Mouse (Mus musculus): ENCODE measurements around the gene Uimc1. TPM values are rescaled to one million over a fixed set of nuclear protein-coding genes. Genes with fewer than 3 reads are reported as not detected.

Gene Uimc1
- total and polyA plus RNA-seq, 3 experiments, result 32.5 to 143 TPM; not detected in 1

DNA sequence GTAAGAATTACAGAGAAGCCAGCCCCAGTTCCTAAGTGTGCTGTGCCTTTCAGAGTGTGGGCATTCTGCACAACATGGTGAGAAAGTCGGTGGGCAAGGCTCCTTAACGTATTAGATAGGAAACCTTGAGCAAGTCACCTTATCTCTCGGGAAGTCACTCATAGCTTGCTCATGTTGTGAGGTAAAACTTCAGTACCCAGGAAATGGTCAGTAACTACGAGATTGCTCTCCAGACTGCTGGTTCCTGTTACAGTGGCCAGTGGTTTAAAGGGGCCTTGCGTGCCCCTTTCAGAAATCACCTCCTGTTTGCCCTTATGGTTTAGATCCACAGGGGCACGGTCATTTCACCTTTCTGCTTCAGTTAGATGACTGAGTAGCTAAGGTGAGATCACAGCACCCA lies 14.3 kb upstream of the Uimc1 start:
- Histone ChIP-seq H3K27ac (ENCODE audit: control insufficient read depth, low read depth, low read length) (no peak overlapping the region), H3K9ac (ENCODE audit: control insufficient read depth, low read depth, low read length, poor library complexity, severe bottlenecking) (no peak overlapping the region), H3K36me3 (ENCODE audit: control insufficient read depth in 1 of 2, insufficient read depth in 2 of 2, low read length in 2 of 2) (peaks cover 0 to 7% of the 10 kb centered on the region in 2 experiments; a peak in 2 of 4 replicates), H3K9me3 (replicated peaks; ENCODE audit: insufficient read depth, low read length) (no peaks in the 10 kb centered on the region), H3K79me2 (ENCODE audit: control insufficient read depth, insufficient read depth, low read length, poor library complexity) (peaks cover 2% of the 10 kb centered on the region; the same call in 1 of the 2 replicates), H3K4me3 (ENCODE audit: control insufficient read depth in 1 of 2, insufficient read depth in 1 of 2, low read depth in 2 of 2, low read length in 2 of 2) (no peak overlapping the region), H3K27me3 (ENCODE audit: control insufficient read depth in 1 of 2, insufficient read depth in 2 of 2, low read length in 2 of 2) (no peaks in the 10 kb centered on the region), H3K4me1 (ENCODE audit: control insufficient read depth in 1 of 2, insufficient read depth in 2 of 2, low read length in 2 of 2) (no peaks in the 10 kb centered on the region)
- TF ChIP-seq TBP (IDR thresholded peaks at IDR 0.05; ENCODE audit: low read depth, low read length) (no peak), RCOR1 (IDR thresholded peaks at IDR 0.05; ENCODE audit: low read depth, low read length) (no peak), KAT2A (conservative IDR thresholded peaks at IDR 0.05; ENCODE audit: low read depth, low read length) (no peak), POLR2AphosphoS2 (IDR thresholded peaks at IDR 0.05; ENCODE audit: low read length) (no peak), TAL1 (IDR thresholded peaks at IDR 0.05; ENCODE audit: low read length) (no peak), NELFE (IDR thresholded peaks at IDR 0.05; ENCODE audit: low read depth, low read length) (no peak), RAD21 (IDR thresholded peaks at IDR 0.05; ENCODE audit: low read depth, low read length) (no peak), JUND (IDR thresholded peaks at IDR 0.05; ENCODE audit: low read depth, low read length) (no peak), UBTF (IDR thresholded peaks at IDR 0.05; ENCODE audit: borderline replicate concordance, insufficient read depth, low read depth, low read length) (no peak), HCFC1 (IDR thresholded peaks at IDR 0.05; ENCODE audit: low read depth, low read length) (no peak), ELF1 (IDR thresholded peaks at IDR 0.05; ENCODE audit: low read depth, low read length) (no peak), ETS1 (IDR thresholded peaks at IDR 0.05; ENCODE audit: low read depth, low read length) (no peak), MAZ (IDR thresholded peaks at IDR 0.05; ENCODE audit: low read depth, low read length) (no peak), ZC3H11A (IDR thresholded peaks at IDR 0.05; ENCODE audit: low read depth, low read length) (no peak)
- no peak for DNase-seq (ENCODE audit: low read depth, low spot score)

GRCm38 (mm10) chr13:55107694-55108093 lies 7.6 kb upstream of the Uimc1 start:
- no peak for DNase-seq (ENCODE audit: low read depth, low spot score)
- no peak overlapping the region for H3K9ac ChIP-seq (ENCODE audit: control insufficient read depth, low read depth, low read length, poor library complexity, severe bottlenecking)
- H3K9me3 ChIP-seq (replicated peaks; ENCODE audit: insufficient read depth, low read length), result no peaks in the 10 kb centered on the region
- H3K4me3 ChIP-seq (ENCODE audit: control insufficient read depth in 1 of 2, insufficient read depth in 1 of 2, low read depth in 2 of 2, low read length in 2 of 2), result no peak overlapping the region
- peaks cover 28% of the 10 kb centered on the region for H3K79me2 ChIP-seq (ENCODE audit: control insufficient read depth, insufficient read depth, low read length, poor library complexity)
- H3K4me1 ChIP-seq (ENCODE audit: control insufficient read depth in 1 of 2, insufficient read depth in 2 of 2, low read length in 2 of 2), result peaks cover 3 to 18% of the 10 kb centered on the region in 2 experiments; a peak in 3 of 4 replicates
- no peak overlapping the region for H3K27ac ChIP-seq (ENCODE audit: control insufficient read depth, low read depth, low read length)
- TF ChIP-seq CTCF (IDR thresholded peaks at IDR 0.05 in 2 of 3, conservative IDR thresholded peaks at IDR 0.05 in 1 of 3; ENCODE audit: control insufficient read depth in 1 of 3, insufficient read depth in 1 of 3, low read depth in 2 of 3, low read length in 3 of 3, poor library complexity in 1 of 3, severe bottlenecking in 1 of 3), result no peak
- TF ChIP-seq MXI1 (IDR thresholded peaks at IDR 0.05; ENCODE audit: low read depth, low read length), result no peak
- TF ChIP-seq USF1 (IDR thresholded peaks at IDR 0.05; ENCODE audit: low read depth, low read length), result no peak
- no peak for TF ChIP-seq SIN3A (IDR thresholded peaks at IDR 0.05; ENCODE audit: low read length)
- no peak for TF ChIP-seq KAT2A (conservative IDR thresholded peaks at IDR 0.05; ENCODE audit: low read depth, low read length)
- TF ChIP-seq ZNF384 (IDR thresholded peaks at IDR 0.05; ENCODE audit: low read depth, low read length), result no peak
- no peaks in the 10 kb centered on the region for H3K27me3 ChIP-seq (ENCODE audit: control insufficient read depth in 1 of 2, insufficient read depth in 2 of 2, low read length in 2 of 2)
- peaks cover under 1 to 22% of the 10 kb centered on the region in 2 experiments; a peak in 3 of 4 replicates for H3K36me3 ChIP-seq (ENCODE audit: control insufficient read depth in 1 of 2, insufficient read depth in 2 of 2, low read length in 2 of 2)
